Mouse (Mus musculus) ES-E14 (cell line): ENCODE data around the gene Sgsm2. TPM values are rescaled to one million over a fixed set of nuclear protein-coding genes. Genes with fewer than 3 reads are reported as not detected.

Experiments
- DNase-seq: peaks from one replicate; pipeline ENCODE4 v3.0.0-alpha.2; 2013; ENCODE audit warnings: low read depth, low spot score
- H3K27ac ChIP-seq: 2 replicates; pipeline ENCODE4 v1.5.1; 2012; ENCODE audit warnings: low read depth, mild to moderate bottlenecking, low read length, moderate library complexity, mixed read lengths; ENCODE audit not compliant: poor library complexity, insufficient read depth, severe bottlenecking
- H3K36me3 ChIP-seq: 2 replicates; pipeline ENCODE4 v1.6.1; 2012; ENCODE audit warnings: mild to moderate bottlenecking, low read length, moderate library complexity, mixed read lengths; ENCODE audit not compliant: control insufficient read depth, poor library complexity, insufficient read depth, severe bottlenecking
- H3K4me1 ChIP-seq, 2 experiments: fragments of 150-350 bp in 1 of 2; sonication (generic) in 1 of 2; 2 replicates each; pipeline ENCODE4 v1.6.1; 2012; ENCODE audit warnings: low read length in 2 of 2, mild to moderate bottlenecking in 1 of 2, mixed read lengths in 1 of 2; ENCODE audit not compliant: control insufficient read depth in 2 of 2, insufficient read depth in 2 of 2, poor library complexity in 1 of 2
- H3K4me3 ChIP-seq, 2 experiments: fragments of 150-350 bp in 1 of 2; sonication (generic) in 1 of 2; 2 replicates each; pipeline ENCODE4 v1.5.1; 2012; ENCODE audit warnings: low read length in 2 of 2, low read depth in 1 of 2, mild to moderate bottlenecking in 1 of 2, mixed read lengths in 1 of 2; ENCODE audit not compliant: insufficient read depth in 1 of 2, poor library complexity in 1 of 2, severe bottlenecking in 1 of 2
- H3K9ac ChIP-seq: 2 replicates; pipeline ENCODE4 v1.6.1; 2012; ENCODE audit warnings: low read depth, mild to moderate bottlenecking, low read length, mixed read lengths; ENCODE audit not compliant: poor library complexity, insufficient read depth, severe bottlenecking
- H3K9me3 ChIP-seq: fragments of 150-350 bp; sonication (generic); 2 replicates; pipeline ENCODE4 v1.6.1; 2012; ENCODE audit warnings: low read depth, mild to moderate bottlenecking, low read length; ENCODE audit not compliant: control insufficient read depth, insufficient read depth
- CHD2 ChIP-seq: IDR thresholded peaks from 2 replicates; pipeline ENCODE4 v1.6.1; 2014; ENCODE audit warnings: mild to moderate bottlenecking, low read depth, low read length, inconsistent platforms
- HCFC1 ChIP-seq: IDR thresholded peaks from 2 replicates; pipeline ENCODE4 v1.6.1; 2012; ENCODE audit warnings: low read length, inconsistent platforms, borderline replicate concordance; ENCODE audit not compliant: insufficient read depth
- MAFK ChIP-seq: IDR thresholded peaks from 2 replicates; pipeline ENCODE4 v1.6.1; 2014; ENCODE audit warnings: mild to moderate bottlenecking, low read depth, low read length, inconsistent platforms; ENCODE audit not compliant: insufficient read depth
- ZC3H11A ChIP-seq: IDR thresholded peaks from 2 replicates; pipeline ENCODE4 v1.6.1; 2012; ENCODE audit warnings: low read depth, mild to moderate bottlenecking, inconsistent platforms, low read length, borderline replicate concordance
- ZNF384 ChIP-seq: IDR thresholded peaks from 2 replicates; pipeline ENCODE4 v1.6.1; 2012; ENCODE audit warnings: low read depth, low read length, inconsistent platforms
- in situ Hi-C, 2 experiments: fragments of 600-800 bp; cut with MboI; formaldehyde crosslinking; loops; one replicate each; pipeline ENCODE4 v1.15.1; 2025; ENCODE audit warnings: low sequenced_read_pairs in 2 of 2, inconsistent platforms in 1 of 2; ENCODE audit not compliant: unreplicated experiment in 2 of 2
- total RNA-seq: library from RNA; depleted of rRNA; stranded (reverse); fragments of 300-350 nt; gene quantifications from 2 replicates; pipeline ENCODE4 v1.2.3, GENCODE M21; 2012

The Sgsm2 gene
- total RNA-seq, 1 experiment: 10.4 TPM

GRCm38 (mm10) chr11:74876801-74877200 lies 20.1 kb downstream of the Sgsm2 start:
- peak; percentile 81 for DNase-seq
- no peak overlapping the region for H3K9ac ChIP-seq
- in situ Hi-C loops: no loop called here
- H3K27ac ChIP-seq: no peak overlapping the region
- TF ChIP-seq CHD2: no peak
- no peak for TF ChIP-seq MAFK
- TF ChIP-seq ZNF384: no peak
- TF ChIP-seq HCFC1: no peak
- peaks cover 0 to 14% of the 10 kb centered on the region in 2 experiments; a peak in 2 of 4 replicates for H3K4me1 ChIP-seq
- H3K9me3 ChIP-seq: no peaks in the 10 kb centered on the region
- H3K4me3 ChIP-seq: no peak overlapping the region
- no peaks in the 10 kb centered on the region for H3K36me3 ChIP-seq

GRCm38 (mm10) chr11:74874630-74875029 lies 22.2 kb downstream of the Sgsm2 start:
- in situ Hi-C loops: no loop called here
- Histone ChIP-seq H3K4me3 (no peak overlapping the region), H3K27ac (no peak overlapping the region)

GRCm38 (mm10) chr11:74870991-74871622 lies 25.8 kb downstream of the Sgsm2 start:
- TF ChIP-seq ZC3H11A (no peak), CHD2 (no peak), HCFC1 (no peak), MAFK (no peak), ZNF384 (no peak)
- no peak overlapping the region for H3K4me3 ChIP-seq
- in situ Hi-C loops: no loop called here
- no peak overlapping the region for H3K27ac ChIP-seq
- H3K4me1 ChIP-seq: peaks cover 2 to 6% of the 10 kb centered on the region in 2 experiments; a peak in 2 of 4 replicates
- DNase-seq: no peak
- H3K9ac ChIP-seq: no peak overlapping the region; the same call in 1 of the 2 replicates
- H3K36me3 ChIP-seq: peaks cover 4% of the 10 kb centered on the region; the same call in 1 of the 2 replicates
- H3K9me3 ChIP-seq: no peaks in the 10 kb centered on the region

More at GRCm38 (mm10) chr11:74874630-74875029, 22.2 kb downstream of the Sgsm2 start:
- Histone ChIP-seq H3K9me3 (no peaks in the 10 kb centered on the region), H3K9ac (no peak overlapping the region), H3K4me1 (peaks cover 0 to 14% of the 10 kb centered on the region in 2 experiments; a peak in 2 of 4 replicates), H3K36me3 (no peaks in the 10 kb centered on the region)
- no peak for DNase-seq
- TF ChIP-seq ZC3H11A (no peak), MAFK (no peak)

GRCm38 (mm10) chr11:74870544-74870943 lies 26.3 kb downstream of the Sgsm2 start:
- H3K9me3 ChIP-seq: no peaks in the 10 kb centered on the region
- no peak for DNase-seq
- no peak overlapping the region for H3K9ac ChIP-seq
- H3K36me3 ChIP-seq: peaks cover 4% of the 10 kb centered on the region; the same call in 1 of the 2 replicates
- no peak overlapping the region for H3K27ac ChIP-seq
- peaks cover 2 to 6% of the 10 kb centered on the region in 2 experiments; a peak in 1 of 4 replicates for H3K4me1 ChIP-seq
- in situ Hi-C loops: no loop called here
- no peak overlapping the region for H3K4me3 ChIP-seq
- TF ChIP-seq ZC3H11A: no peak
- TF ChIP-seq CHD2: no peak
- TF ChIP-seq MAFK: no peak
- no peak for TF ChIP-seq ZNF384
- no peak for TF ChIP-seq HCFC1

GRCm38 (mm10) chr11:74869603-74870002 lies 27.3 kb downstream of the Sgsm2 start:
- Histone ChIP-seq H3K9ac (no peak overlapping the region), H3K4me1 (peaks cover 2% of the 10 kb centered on the region in 2 experiments; a peak in 1 of 4 replicates), H3K27ac (no peak overlapping the region), H3K4me3 (no peak overlapping the region), H3K9me3 (no peaks in the 10 kb centered on the region), H3K36me3 (peaks cover 4% of the 10 kb centered on the region; the same call in 1 of the 2 replicates)
- TF ChIP-seq ZC3H11A (no peak), ZNF384 (no peak), CHD2 (no peak), MAFK (no peak), HCFC1 (no peak)
- in situ Hi-C loops: no loop called here
- DNase-seq: no peak
